Mouse (Mus musculus) heart, postnatal 0 days (tissue): ENCODE measurements at regions not wholly inside any gene's neighbourhood (a gene's known extent, or its start where the extent isn't known, plus 50 kb on each side); places are given as distances from the start of the nearest gene placed in this dataset.

ENCODE experiments used
- ATAC-seq: fragments of 200-750 bp; cut with Nextera tagmentation; 2 replicates; pipeline ENCODE4 v1.8.0; 2017; ENCODE audit warnings: low read depth, moderate number of reproducible peaks, moderate library complexity; ENCODE audit not compliant: insufficient read depth
- DNase-seq: peaks from one replicate; pipeline ENCODE4 v3.0.0-alpha.2; 2016; ENCODE audit warnings: low spot score
- H3K27ac ChIP-seq: fragments of 300-500 bp; sonication (generic); 2 replicates; pipeline ENCODE4 v1.5.1; 2014; ENCODE audit warnings: low read depth, mild to moderate bottlenecking
- H3K27me3 ChIP-seq: fragments of 300-500 bp; sonication (generic); 2 replicates; pipeline ENCODE4 v1.6.1; 2014; ENCODE audit warnings: low read length, mixed read lengths; ENCODE audit not compliant: control insufficient read depth, insufficient read depth
- H3K36me3 ChIP-seq: fragments of 300-500 bp; sonication (generic); replicated peaks from 2 replicates; pipeline ENCODE4 v1.6.1; 2014; ENCODE audit warnings: low read length, mixed read lengths; ENCODE audit not compliant: control insufficient read depth, insufficient read depth
- H3K4me1 ChIP-seq: fragments of 300-500 bp; sonication (generic); 2 replicates; pipeline ENCODE4 v1.6.1; 2014; ENCODE audit warnings: antibody characterized with exemption; ENCODE audit not compliant: control insufficient read depth, insufficient read depth
- H3K4me2 ChIP-seq: fragments of 300-500 bp; sonication (generic); 2 replicates; pipeline ENCODE4 v1.6.1; 2014; ENCODE audit warnings: low read depth, mild to moderate bottlenecking, low read length, moderate library complexity
- H3K4me3 ChIP-seq: fragments of 300-500 bp; sonication (generic); 2 replicates; pipeline ENCODE4 v1.5.1; 2014; ENCODE audit warnings: low read depth, low read length
- H3K9ac ChIP-seq: fragments of 300-500 bp; sonication (generic); replicated peaks from 2 replicates; pipeline ENCODE4 v1.6.1; 2014; ENCODE audit warnings: low read depth, low read length, mixed read lengths
- H3K9me3 ChIP-seq: fragments of 300-500 bp; sonication (generic); replicated peaks from 2 replicates; pipeline ENCODE4 v1.6.1; 2016; ENCODE audit warnings: low read length; ENCODE audit not compliant: control insufficient read depth
- CTCF ChIP-seq: IDR thresholded peaks from 2 replicates; pipeline ENCODE4 v1.5.1; 2016; ENCODE audit warnings: antibody characterized with exemption, control low read depth, low read depth
- EP300 ChIP-seq: IDR thresholded peaks from 2 replicates; pipeline ENCODE4 v1.6.1; 2016; ENCODE audit warnings: antibody characterized with exemption, low read depth
- WGBS: fragments of 180-500 bp; shearing (Covaris S2); extraction: QIAGEN DNeasy Blood & Tissue Kit; methylation state at CpG from one replicate; pipeline ENCODE4 v1.1.7; 2014; 5-methylcytosine and 5-hydroxymethylcytosine counted together

GRCm38 (mm10) chr6:140308641-140309040 is 115.2 kb upstream of the Plekha5 start:
- 87% methylated on average over 11 of the region's 11 CpGs for WGBS
- no peaks in the 10 kb centered on the region for H3K36me3 ChIP-seq
- H3K4me2 ChIP-seq: no peak overlapping the region
- H3K9ac ChIP-seq: no peak overlapping the region
- H3K9me3 ChIP-seq: no peaks in the 10 kb centered on the region
- H3K27me3 ChIP-seq: no peaks in the 10 kb centered on the region
- no peak for ATAC-seq
- TF ChIP-seq CTCF (no peak), EP300 (no peak)
- no peak for DNase-seq
- no peak overlapping the region for H3K4me3 ChIP-seq
- H3K27ac ChIP-seq: no peak overlapping the region
- H3K4me1 ChIP-seq: no peaks in the 10 kb centered on the region

- no peak overlapping the region for H3K9ac ChIP-seq
- H3K9me3 ChIP-seq: no peaks in the 10 kb centered on the region
- no peaks in the 10 kb centered on the region for H3K27me3 ChIP-seq
- ATAC-seq (no peak), DNase-seq (no peak)
- no peaks in the 10 kb centered on the region for H3K4me1 ChIP-seq
- H3K4me3 ChIP-seq: no peak overlapping the region
- TF ChIP-seq CTCF (no peak), EP300 (no peak)
- H3K4me2 ChIP-seq: no peak overlapping the region
- WGBS: 86% methylated on average over 6 of the region's 6 CpGs
- no peak overlapping the region for H3K27ac ChIP-seq
- no peaks in the 10 kb centered on the region for H3K36me3 ChIP-seq
These were observed 116.9 kb upstream of the Plekha5 start for GRCm38 (mm10) chr6:140306811-140307558.

- TF ChIP-seq CTCF (no peak), EP300 (no peak)
- 64% methylated on average over 5 of the region's 5 CpGs for WGBS
- no peaks in the 10 kb centered on the region for H3K9me3 ChIP-seq
- H3K27me3 ChIP-seq: no peaks in the 10 kb centered on the region
- no peak overlapping the region for H3K27ac ChIP-seq
- no peaks in the 10 kb centered on the region for H3K36me3 ChIP-seq
- H3K4me1 ChIP-seq: peaks cover 15% of the 10 kb centered on the region
- H3K4me3 ChIP-seq: no peak overlapping the region
- no peak overlapping the region for H3K9ac ChIP-seq
- no peak for ATAC-seq
- no peak for DNase-seq
- no peak overlapping the region for H3K4me2 ChIP-seq
These were observed 119.7 kb upstream of the Plekha5 start for GRCm38 (mm10) chr6:140304105-140304504.

- 24% methylated on average over 7 of the region's 7 CpGs for WGBS
- Histone ChIP-seq H3K27ac (no peak overlapping the region), H3K9me3 (no peaks in the 10 kb centered on the region), H3K27me3 (no peaks in the 10 kb centered on the region), H3K4me2 (no peak overlapping the region), H3K4me1 (peaks cover 15% of the 10 kb centered on the region), H3K9ac (no peak overlapping the region), H3K4me3 (no peak overlapping the region), H3K36me3 (no peaks in the 10 kb centered on the region)
- ATAC-seq: peak; percentile 81
- TF ChIP-seq CTCF (no peak), EP300 (no peak)
- peak; percentile 29 for DNase-seq
These were observed 123.2 kb upstream of the Plekha5 start for GRCm38 (mm10) chr6:140300470-140301145.

GRCm38 (mm10) chr6:140299653-140300052 is 124.2 kb upstream of the Plekha5 start:
- no peaks in the 10 kb centered on the region for H3K36me3 ChIP-seq
- H3K9ac ChIP-seq: no peak overlapping the region
- H3K4me2 ChIP-seq: no peak overlapping the region
- peak; percentile 64 for ATAC-seq
- H3K4me1 ChIP-seq: peaks cover 15% of the 10 kb centered on the region
- DNase-seq: no peak
- WGBS: 22% methylated on average over 7 of the region's 7 CpGs
- no peaks in the 10 kb centered on the region for H3K27me3 ChIP-seq
- no peak overlapping the region for H3K4me3 ChIP-seq
- H3K9me3 ChIP-seq: no peaks in the 10 kb centered on the region
- no peak overlapping the region for H3K27ac ChIP-seq
- TF ChIP-seq CTCF (no peak), EP300 (no peak)
